Mouse (Mus musculus) myocyte (in vitro differentiated cells): ENCODE results near the gene Vopp1. TPM values are rescaled to one million over a fixed set of nuclear protein-coding genes. Genes with fewer than 3 reads are reported as not detected.

ENCODE experiments used
- H3K27me3 ChIP-seq: one replicate; pipeline ENCODE4 v1.6.1; 2011; ENCODE audit not compliant: control insufficient read depth, insufficient read depth, insufficient read length
- H3K36me3 ChIP-seq: one replicate; pipeline ENCODE4 v1.6.1; 2011; ENCODE audit not compliant: control insufficient read depth, insufficient read depth
- H3K4me2 ChIP-seq: one replicate; pipeline ENCODE4 v1.6.1; 2011; ENCODE audit warnings: low read depth, control low read depth
- H3K4me3 ChIP-seq: one replicate; pipeline ENCODE4 v1.5.1; 2011; ENCODE audit warnings: mild to moderate bottlenecking, control low read depth, moderate library complexity
- H3K79me2 ChIP-seq: one replicate; pipeline ENCODE4 v1.6.1; 2011; ENCODE audit not compliant: control insufficient read depth, insufficient read depth
- H3ac ChIP-seq: one replicate; pipeline ENCODE4 v1.6.1; 2011; ENCODE audit not compliant: control insufficient read depth, insufficient read length
- CEBPB ChIP-seq: IDR thresholded peaks from 2 replicates; pipeline ENCODE4 v1.6.1; 2011; ENCODE audit warnings: mild to moderate bottlenecking, moderate library complexity; ENCODE audit not compliant: poor library complexity, insufficient read depth, severe bottlenecking
- E2F4 ChIP-seq: IDR thresholded peaks from one replicate; pipeline ENCODE4 v1.6.1; 2011; ENCODE audit warnings: mild to moderate bottlenecking, control low read depth, moderate library complexity; ENCODE audit not compliant: insufficient read depth
- MAX ChIP-seq: IDR thresholded peaks from one replicate; pipeline ENCODE4 v1.6.1; 2011; ENCODE audit warnings: low read depth, mild to moderate bottlenecking, control low read depth
- MYOD1 ChIP-seq, 3 experiments: IDR thresholded peaks; one replicate each; pipeline ENCODE4 v1.6.1; 2011; ENCODE audit warnings: control low read depth in 2 of 3, low read depth in 2 of 3, mild to moderate bottlenecking in 2 of 3, moderate library complexity in 1 of 3; ENCODE audit not compliant: insufficient read length in 2 of 3, control insufficient read depth in 1 of 3
- MYOG ChIP-seq, 3 experiments: IDR thresholded peaks; one replicate each; pipeline ENCODE4 v1.6.1; 2011; ENCODE audit warnings: control low read depth in 2 of 3, low read depth in 2 of 3, mild to moderate bottlenecking in 2 of 3; ENCODE audit not compliant: insufficient read length in 2 of 3, control insufficient read depth in 1 of 3, insufficient read depth in 1 of 3
- POLR2A ChIP-seq: IDR thresholded peaks from one replicate; pipeline ENCODE4 v1.6.1; 2011; ENCODE audit warnings: low read depth, mild to moderate bottlenecking, control low read depth, moderate library complexity; ENCODE audit not compliant: insufficient read length
- POLR2AphosphoS2 ChIP-seq: IDR thresholded peaks from one replicate; pipeline ENCODE4 v1.6.1; 2011; ENCODE audit warnings: low read depth, control low read depth; ENCODE audit not compliant: insufficient read length
- REST ChIP-seq: IDR thresholded peaks from one replicate; pipeline ENCODE4 v1.6.1; 2011; ENCODE audit warnings: mild to moderate bottlenecking, control low read depth, moderate library complexity; ENCODE audit not compliant: insufficient read depth, insufficient read length
- SRF ChIP-seq: IDR thresholded peaks from one replicate; pipeline ENCODE4 v1.6.1; 2011; ENCODE audit warnings: low read depth; ENCODE audit not compliant: control insufficient read depth, insufficient read length
- TCF12 ChIP-seq: IDR thresholded peaks from one replicate; pipeline ENCODE4 v1.6.1; 2011; ENCODE audit warnings: mild to moderate bottlenecking, control low read depth; ENCODE audit not compliant: poor library complexity, insufficient read depth, severe bottlenecking
- TCF3 ChIP-seq: IDR thresholded peaks from one replicate; pipeline ENCODE4 v1.6.1; 2011; ENCODE audit warnings: low read depth, control low read depth; ENCODE audit not compliant: insufficient read length
- USF1 ChIP-seq: IDR thresholded peaks from one replicate; pipeline ENCODE4 v1.6.1; 2011; ENCODE audit warnings: low read depth, mild to moderate bottlenecking, control low read depth, moderate library complexity
- polyA plus RNA-seq: library from polyadenylated mRNA; unstranded; fragments of >200 nt; fragmentation: generic; extraction: Trizol; gene quantifications from one replicate; pipeline ENCODE4 v1.2.1, GENCODE M21; 2012; ENCODE audit warnings: missing spikeins

Vopp1 gene
- polyA plus RNA-seq, 1 experiment, result 13.7 TPM

GRCm38 (mm10) chr6:57811748-57812730, 12.9 kb downstream of the Vopp1 start:
- Histone ChIP-seq H3K36me3 (no peaks in the 10 kb centered on the region), H3K4me3 (no peak overlapping the region), H3K4me2 (no peak overlapping the region), H3ac (no peak overlapping the region), H3K79me2 (peaks cover 12% of the 10 kb centered on the region), H3K27me3 (no peaks in the 10 kb centered on the region)
- TF ChIP-seq POLR2AphosphoS2 (no peak), USF1 (no peak), MYOG (IDR thresholded peaks at IDR 0.05; ENCODE audit: control insufficient read depth in 1 of 3, insufficient read depth in 1 of 3, insufficient read length in 2 of 3, low read depth in 2 of 3) (no peak), POLR2A (no peak), MYOD1 (IDR thresholded peaks at IDR 0.05; ENCODE audit: control insufficient read depth in 1 of 3, insufficient read length in 2 of 3, low read depth in 2 of 3) (no peak)

- no peak for TF ChIP-seq MYOG (IDR thresholded peaks at IDR 0.05; ENCODE audit: control insufficient read depth in 1 of 3, insufficient read depth in 1 of 3, insufficient read length in 2 of 3, low read depth in 2 of 3)
- no peak for TF ChIP-seq POLR2AphosphoS2
- TF ChIP-seq E2F4, result no peak
- TF ChIP-seq REST, result no peak
- no peak for TF ChIP-seq TCF12
- H3K4me2 ChIP-seq, result no peak overlapping the region
Measured at GRCm38 (mm10) chr6:57805218-57806069, 19.5 kb downstream of the Vopp1 start.

GRCm38 (mm10) chr6:57803130-57803529, 21.8 kb downstream of the Vopp1 start:
- Histone ChIP-seq H3K79me2 (no peaks in the 10 kb centered on the region), H3K36me3 (no peaks in the 10 kb centered on the region), H3ac (no peak overlapping the region), H3K4me2 (no peak overlapping the region), H3K27me3 (no peaks in the 10 kb centered on the region), H3K4me3 (no peak overlapping the region)
- TF ChIP-seq TCF12 (no peak), POLR2AphosphoS2 (no peak), MYOD1 (IDR thresholded peaks at IDR 0.05; ENCODE audit: control insufficient read depth in 1 of 3, insufficient read length in 2 of 3, low read depth in 2 of 3) (no peak), USF1 (no peak), TCF3 (no peak), MYOG (IDR thresholded peaks at IDR 0.05; ENCODE audit: control insufficient read depth in 1 of 3, insufficient read depth in 1 of 3, insufficient read length in 2 of 3, low read depth in 2 of 3) (no peak), CEBPB (no peak), E2F4 (no peak), POLR2A (no peak), SRF (no peak), MAX (no peak), REST (no peak)

More at GRCm38 (mm10) chr6:57805218-57806069, 19.5 kb downstream of the Vopp1 start:
- Histone ChIP-seq H3K36me3 (no peaks in the 10 kb centered on the region), H3ac (no peak overlapping the region), H3K27me3 (no peaks in the 10 kb centered on the region), H3K4me3 (no peak overlapping the region), H3K79me2 (no peaks in the 10 kb centered on the region)

- no peak for TF ChIP-seq MAX
- no peak for TF ChIP-seq TCF12
- TF ChIP-seq MYOG (IDR thresholded peaks at IDR 0.05; ENCODE audit: control insufficient read depth in 1 of 3, insufficient read depth in 1 of 3, insufficient read length in 2 of 3, low read depth in 2 of 3), result no peak
- no peak for TF ChIP-seq TCF3
- no peak for TF ChIP-seq SRF
- no peak for TF ChIP-seq CEBPB
- TF ChIP-seq POLR2A, result no peak
- no peak for TF ChIP-seq REST
- TF ChIP-seq USF1, result no peak
- no peak for TF ChIP-seq POLR2AphosphoS2
- TF ChIP-seq E2F4, result no peak
- TF ChIP-seq MYOD1 (IDR thresholded peaks at IDR 0.05; ENCODE audit: control insufficient read depth in 1 of 3, insufficient read length in 2 of 3, low read depth in 2 of 3), result no peak
Measured at GRCm38 (mm10) chr6:57798986-57799385, 26.0 kb downstream of the Vopp1 start.

More at GRCm38 (mm10) chr6:57798986-57799385, 26.0 kb downstream of the Vopp1 start:
- Histone ChIP-seq H3K4me2 (no peak overlapping the region), H3K36me3 (no peaks in the 10 kb centered on the region), H3K79me2 (no peaks in the 10 kb centered on the region), H3K4me3 (no peak overlapping the region), H3ac (no peak overlapping the region), H3K27me3 (no peaks in the 10 kb centered on the region)
